Mouse (Mus musculus): ENCODE measurements around the gene Egr4.

Gene Egr4

DNA sequence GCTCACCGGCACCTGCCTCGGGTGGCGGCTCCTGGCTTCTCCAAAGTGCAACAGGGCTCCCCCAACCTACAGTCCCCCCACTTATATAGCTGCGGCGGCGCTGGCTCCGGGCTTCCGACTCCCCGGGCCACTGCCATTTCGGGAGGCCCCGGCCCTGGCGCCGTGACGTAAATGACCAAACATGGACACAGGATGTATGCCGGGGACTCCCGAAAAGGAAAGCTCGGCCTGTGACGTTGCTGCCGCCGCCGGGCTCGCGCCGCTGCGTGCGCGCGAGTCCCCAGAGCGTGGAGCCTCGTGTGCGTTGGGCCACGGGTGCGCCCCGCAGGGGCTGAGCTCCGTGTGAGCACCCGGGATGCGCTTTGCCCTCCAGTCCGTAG lies at the start of gene Egr4:
Gene Egr4 (minus strand): TSS at position 59 of the 380 bp plus-strand sequence.
- DNase-seq, result peak; percentile 1

- no peak for DNase-seq
Observed at GRCm38 (mm10) chr6:85562374-85562773, 49.0 kb upstream of the Egr4 start.

- no peak for DNase-seq
Observed at GRCm38 (mm10) chr6:85547642-85548041, 34.3 kb upstream of the Egr4 start.

DNA sequence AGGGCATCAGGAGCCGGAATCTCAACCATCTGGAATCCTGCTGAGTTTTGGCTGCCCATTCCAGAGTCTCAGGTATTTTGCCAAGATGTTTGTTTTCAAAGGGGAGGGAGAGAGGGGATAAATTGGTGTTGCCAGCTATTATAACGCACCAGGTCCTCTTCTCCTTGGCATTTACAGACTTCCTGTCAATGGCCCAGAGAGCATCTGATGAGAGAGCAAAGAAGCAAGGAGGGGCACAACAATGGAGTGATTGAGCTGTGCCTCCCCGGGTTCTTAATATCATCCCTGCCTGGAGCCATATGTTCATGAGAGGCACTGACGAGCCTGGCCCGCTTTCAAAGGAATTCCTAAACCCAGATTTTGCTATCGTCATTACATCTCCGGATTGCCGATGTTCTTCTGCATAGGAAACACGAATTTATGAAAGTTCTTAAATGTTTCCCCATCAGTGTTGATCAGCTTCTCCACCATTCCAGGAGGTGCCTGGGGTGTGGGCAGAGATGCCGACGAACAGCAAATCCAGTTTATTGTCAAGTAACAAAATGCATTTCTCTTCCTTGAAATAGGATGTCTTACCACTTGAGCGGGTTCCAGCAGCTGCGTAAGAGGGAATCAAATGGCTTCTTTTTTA lies 31.0 kb upstream of the Egr4 start:
- no peak for DNase-seq

DNA sequence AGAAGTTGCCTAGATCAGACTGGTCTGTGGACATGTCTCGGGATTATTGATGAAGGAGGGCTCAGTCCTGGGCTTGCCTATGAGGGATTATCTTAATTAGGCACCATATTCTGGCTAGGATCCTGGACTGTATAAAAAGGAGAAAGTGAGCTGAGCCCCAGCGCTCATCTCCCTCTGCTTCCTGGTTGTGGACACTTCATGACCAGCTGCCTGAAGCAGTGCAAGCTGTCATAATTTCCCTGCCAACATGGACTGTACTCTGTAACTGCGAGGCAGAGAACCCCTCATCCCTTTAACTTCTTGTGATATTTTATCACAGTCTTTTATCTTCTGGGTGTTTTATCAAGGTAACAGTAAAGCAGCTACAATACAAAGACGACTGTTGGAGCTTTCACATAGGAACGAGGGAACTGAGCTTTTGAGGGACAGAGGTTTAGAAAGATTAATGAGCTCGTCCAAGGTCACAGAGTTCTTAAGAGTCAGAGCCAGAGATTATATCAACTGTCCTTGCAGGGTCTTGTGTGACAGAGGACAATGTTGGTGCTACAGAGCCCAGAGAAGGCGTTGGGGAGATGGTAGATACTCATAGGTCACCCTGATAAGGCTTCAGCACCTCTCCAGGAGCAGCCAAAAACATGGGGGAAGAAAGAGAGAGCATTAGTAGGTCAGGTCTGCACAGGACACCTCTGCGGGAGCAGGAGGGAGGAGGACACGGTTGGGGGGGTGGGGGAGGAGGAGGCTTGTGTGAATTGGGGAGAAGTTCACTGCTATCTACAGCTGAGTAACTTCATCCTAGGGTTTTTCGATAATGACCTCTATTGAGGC lies 30.2 kb upstream of the Egr4 start:
- DNase-seq, result no peak

DNA sequence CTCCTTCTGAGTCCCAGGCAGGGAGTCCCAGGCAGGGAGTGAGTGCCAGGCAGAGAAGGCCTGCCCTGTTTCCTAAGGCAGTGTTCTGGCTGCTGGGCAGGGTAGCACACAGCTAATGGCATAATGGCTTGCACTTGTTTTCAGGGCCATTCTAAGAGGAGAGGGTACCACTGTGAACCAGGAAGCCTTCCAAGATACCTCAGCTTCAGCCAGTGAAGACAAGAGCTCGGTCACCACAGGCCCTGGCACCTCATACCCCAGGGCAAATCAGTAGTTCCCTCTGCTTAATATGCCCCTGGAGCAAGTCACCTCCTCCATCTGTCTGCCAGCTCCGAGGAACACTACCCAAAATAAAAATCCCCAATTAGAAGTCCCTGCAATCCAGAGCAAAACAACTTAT lies 9.4 kb upstream of the Egr4 start:
- DNase-seq, result no peak

DNA sequence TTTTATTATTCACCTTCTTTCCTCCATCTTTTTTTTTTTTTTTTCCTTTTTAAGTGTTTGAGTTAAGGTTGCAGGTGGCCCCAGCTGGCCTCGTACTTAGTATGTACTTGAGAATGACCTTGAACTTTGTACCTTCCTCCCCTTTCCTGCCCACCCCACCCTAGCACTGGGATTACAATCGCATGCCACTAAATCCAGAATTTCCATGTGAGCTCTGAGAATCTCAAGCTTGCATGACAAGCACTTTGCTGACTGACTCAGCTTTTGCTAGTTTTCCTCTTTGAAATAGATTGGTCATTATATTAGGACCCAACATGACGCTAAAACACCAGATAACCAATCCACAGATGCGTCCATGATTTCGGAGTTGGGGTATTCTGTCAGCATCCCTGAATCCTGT lies 8.6 kb upstream of the Egr4 start:
- no peak for DNase-seq

GRCm38 (mm10) chr6:85518091-85518693 lies 4.8 kb upstream of the Egr4 start:
- DNase-seq, result no peak

- DNase-seq, result no peak
Observed at GRCm38 (mm10) chr6:85515941-85516340, 2.6 kb upstream of the Egr4 start.

DNA sequence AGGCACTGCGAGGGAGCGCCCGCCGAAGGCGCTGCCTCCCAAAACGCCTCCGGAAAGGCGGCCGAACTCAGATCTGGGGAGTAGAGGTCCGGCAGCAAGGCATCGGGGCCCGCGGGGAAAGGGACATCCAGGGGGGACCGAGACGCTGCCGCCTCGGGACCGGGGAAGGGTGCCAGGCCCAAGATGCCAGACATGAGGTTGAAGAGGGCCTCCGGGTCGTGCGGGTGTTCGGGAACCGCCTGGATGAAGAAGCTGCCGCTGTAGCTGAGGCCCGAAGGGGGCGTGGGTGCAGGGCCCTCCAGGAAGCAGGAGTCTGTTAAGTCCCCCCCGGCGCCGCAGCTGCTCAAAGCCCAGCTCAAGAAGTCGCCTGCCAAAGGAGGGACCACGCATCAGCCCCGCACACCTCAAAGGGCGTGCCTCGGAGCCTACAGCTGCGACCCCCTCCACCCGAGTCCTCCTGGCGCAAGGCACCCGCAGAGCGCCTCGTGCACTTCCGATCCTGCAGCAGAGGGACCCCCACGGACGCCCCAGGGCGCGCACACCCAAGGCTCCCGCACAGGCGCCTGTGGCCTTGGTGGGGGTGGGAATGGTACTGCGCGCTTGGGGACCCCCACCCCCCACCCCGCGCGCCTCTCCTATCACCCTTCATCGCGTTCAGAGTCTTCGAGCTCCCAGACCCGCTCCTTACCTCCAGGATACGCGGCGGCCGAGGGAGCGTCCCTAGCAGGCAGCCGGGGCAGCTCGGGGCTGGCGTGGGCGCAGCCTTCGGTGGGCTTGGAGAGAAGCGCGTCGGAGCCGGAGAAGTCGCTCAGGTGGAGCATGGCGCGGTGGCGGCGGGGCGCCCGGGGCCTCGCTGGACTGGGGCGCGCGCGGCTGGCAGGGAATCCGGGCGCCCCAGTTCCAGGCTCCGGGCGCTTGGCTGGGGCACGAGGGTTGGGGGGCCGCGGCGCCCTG lies 535 bp downstream of the Egr4 start:
- DNase-seq, result no peak

DNA sequence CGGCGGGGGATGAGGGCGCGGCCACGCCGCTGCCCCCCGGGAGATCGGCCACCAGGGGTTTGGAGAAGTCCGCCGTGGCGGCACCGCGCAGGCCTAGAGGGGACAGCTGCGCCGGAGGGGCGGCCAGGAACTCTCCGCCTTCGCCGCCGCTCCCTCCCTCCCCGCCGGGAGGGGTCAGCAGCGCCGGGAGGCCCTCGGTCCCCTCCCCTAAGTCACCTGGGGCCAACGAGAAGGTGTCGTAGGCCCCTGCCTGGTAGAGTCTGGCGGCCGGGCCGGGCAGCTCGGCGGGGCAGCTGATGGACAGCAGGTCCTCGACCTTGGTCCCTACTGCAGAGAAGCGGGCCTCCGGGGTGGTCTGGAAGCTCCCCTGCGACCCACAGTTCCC lies 1.3 kb downstream of the Egr4 start:
- no peak for DNase-seq

DNA sequence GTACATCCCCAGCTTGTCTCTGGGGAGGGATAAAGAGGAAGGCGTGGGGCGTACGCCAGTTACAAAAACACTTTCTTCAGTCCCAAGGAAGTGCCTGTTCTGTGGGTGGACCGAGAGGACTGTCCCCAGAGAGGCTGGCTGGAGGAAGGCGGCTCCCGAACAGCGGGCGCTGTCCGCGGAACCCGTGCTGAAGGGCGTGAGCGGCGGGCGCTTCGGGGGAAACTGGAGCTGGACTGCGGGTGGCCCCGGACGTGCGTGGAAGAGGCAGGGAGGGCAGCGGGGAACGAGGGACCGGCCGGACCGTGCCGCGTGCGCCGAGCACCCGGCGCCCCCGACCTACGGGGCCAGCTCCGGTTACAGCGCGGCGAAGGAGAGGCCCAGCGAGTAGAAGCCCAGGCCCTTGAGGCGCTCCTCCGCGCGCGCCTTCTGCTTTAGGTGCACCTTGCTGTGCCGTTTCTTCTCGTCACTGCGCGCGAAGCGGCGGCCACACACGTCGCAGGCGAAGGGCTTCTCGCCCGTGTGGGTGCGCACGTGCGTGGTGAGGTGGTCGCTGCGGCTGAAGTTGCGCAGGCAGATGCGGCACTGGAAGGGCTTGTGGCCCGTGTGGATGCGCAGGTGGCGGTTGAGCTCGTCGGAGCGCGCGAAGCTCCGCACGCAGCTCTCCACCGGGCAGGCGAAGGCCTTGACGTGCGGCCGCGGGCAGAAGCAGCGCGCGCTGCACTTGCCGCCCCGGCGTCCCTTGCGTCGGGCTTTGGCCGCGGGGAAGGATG lies 1.9 kb downstream of the Egr4 start:
- DNase-seq, result peak; percentile 19

DNA sequence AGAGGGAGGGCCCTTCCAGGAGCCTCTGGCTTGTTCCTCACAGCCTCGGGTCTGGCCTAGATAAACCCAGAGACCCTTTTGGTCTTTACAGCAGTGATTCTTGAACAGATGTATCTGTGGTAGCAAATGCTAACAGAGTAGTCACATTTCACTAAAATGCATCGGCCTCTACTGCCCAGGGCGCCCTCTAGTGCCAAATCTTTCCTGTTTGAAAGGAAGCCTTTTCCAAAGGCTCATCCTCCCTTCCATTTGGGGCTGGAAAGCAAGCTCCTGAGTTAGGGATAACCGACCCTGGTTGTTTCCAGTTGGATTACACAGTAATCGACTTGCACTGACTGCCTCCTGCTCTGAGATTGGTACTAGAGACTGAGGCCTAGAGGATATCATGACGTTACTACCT lies 2.9 kb downstream of the Egr4 start:
- peak; percentile 59 for DNase-seq

DNA sequence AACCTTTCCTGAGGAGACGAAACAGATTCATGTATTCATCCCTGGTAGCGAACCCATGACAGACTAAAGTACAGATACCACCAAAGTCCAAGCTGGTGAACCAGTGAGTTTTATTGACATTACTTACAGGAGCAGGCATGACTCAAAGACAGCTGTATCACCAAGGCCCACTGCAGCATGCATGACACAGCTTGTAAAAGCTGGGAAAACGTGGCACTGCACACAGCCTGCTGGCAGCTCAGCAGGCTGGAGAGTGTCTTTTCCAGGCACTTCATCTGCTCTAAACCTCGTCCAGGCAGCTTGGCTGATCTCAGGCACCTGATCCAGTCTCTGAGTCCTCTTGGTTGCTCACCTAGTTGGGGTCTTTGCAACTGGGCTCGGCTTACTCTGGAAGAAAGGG lies 4.8 kb downstream of the Egr4 start:
- DNase-seq, result no peak

- no peak for DNase-seq
Observed at GRCm38 (mm10) chr6:85504908-85505307, 8.5 kb downstream of the Egr4 start.

GRCm38 (mm10) chr6:85502911-85503250 lies 10.5 kb downstream of the Egr4 start, which contains the start of gene Fbxo41:
Gene Fbxo41 (minus strand): TSS chr6:85502994.
- DNase-seq, result peak; percentile 7

- DNase-seq, result no peak
Observed at GRCm38 (mm10) chr6:85502103-85502910, 11.1 kb downstream of the Egr4 start.

- no peak for DNase-seq
Observed at GRCm38 (mm10) chr6:85501571-85502102, 11.8 kb downstream of the Egr4 start.

DNA sequence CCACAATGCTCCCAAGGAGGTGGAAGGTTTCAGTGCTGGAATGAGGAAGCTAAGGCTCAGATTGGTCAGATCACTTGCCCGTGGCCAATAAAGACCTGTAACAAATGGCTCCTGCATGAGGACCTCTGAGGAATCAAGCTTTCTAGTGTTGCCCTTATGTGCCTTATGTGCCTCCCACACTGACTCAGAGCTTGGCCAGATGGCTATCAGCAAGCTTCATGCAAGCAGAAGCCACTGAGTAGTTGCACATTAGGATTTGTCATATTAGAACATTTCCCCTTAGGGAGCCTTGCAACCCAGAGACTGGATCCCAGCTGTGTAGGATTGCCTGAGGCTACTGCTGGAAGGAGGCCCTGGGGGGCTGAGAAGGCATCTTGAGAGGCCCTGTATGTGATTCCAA lies 13.0 kb downstream of the Egr4 start:
- DNase-seq, result no peak

DNA sequence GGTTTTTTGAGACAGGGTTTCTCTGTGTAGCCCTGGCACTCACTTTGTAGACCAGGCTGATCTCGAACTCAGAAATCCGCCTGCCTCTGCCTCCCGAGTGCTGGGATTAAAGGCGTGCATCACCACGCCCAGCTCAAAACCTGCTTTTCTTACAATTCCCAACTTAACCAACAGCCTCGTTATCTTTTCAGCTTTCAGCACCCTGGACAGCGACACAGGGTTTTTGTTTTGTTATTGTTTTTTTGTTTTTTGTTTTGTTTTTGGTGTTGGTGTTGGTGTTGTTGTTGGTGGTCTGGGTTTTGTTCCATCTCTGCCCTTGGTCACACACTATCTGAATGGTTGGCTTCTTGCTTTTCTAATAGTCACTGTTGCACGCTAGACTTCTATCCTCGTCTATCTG lies 15.2 kb downstream of the Egr4 start:
- DNase-seq, result peak; percentile 5

- DNase-seq, result no peak
Observed at GRCm38 (mm10) chr6:85496976-85497375, 16.4 kb downstream of the Egr4 start.

Measured in lung, postnatal 36 days (tissue).